Mouse (Mus musculus) spleen, embryonic (tissue): Measurements from ENCODE around the gene Slc43a1.
"Not testable (repeated sequence)": the region's sequence is repeated elsewhere in the genome, so short reads cannot be mapped to it uniquely, and the experiment has no call there.

Experiments
- CTCF ChIA-PET: fragments of 350-600 bp; sonication (Branson Sonifier 250); formaldehyde crosslinking; loops from one replicate; lab custom pipeline; 2022; lab: Charles Lee

Slc43a1 gene

GRCm38 (mm10) chr2:84889316-84890044 is 50.8 kb downstream of the Slc43a1 start:
- CTCF ChIA-PET = interaction anchor here (0.5 to 1.2 kb wide), 8 partner anchors 20 to 194 kb away, joined by 4 to 12 read pairs (median 5); partner anchors contain the start of gene Ube2l6

GRCm38 (mm10) chr2:84890045-84890340 is 51.3 kb downstream of the Slc43a1 start:
- CTCF ChIA-PET = interaction anchor here (0.7 kb wide), 2 partner anchors 35 to 92 kb away, joined by 4 to 11 read pairs; partner anchors contain the start of gene Ube2l6

- CTCF ChIA-PET = no interaction called here
Observed at GRCm38 (mm10) chr2:84893359-84893758, 54.7 kb downstream of the Slc43a1 start.

- CTCF ChIA-PET = no interaction called here
Observed at GRCm38 (mm10) chr2:84895495-84896198, 57.0 kb downstream of the Slc43a1 start.

- CTCF ChIA-PET = not testable (repeated sequence)
Observed at GRCm38 (mm10) chr2:84896686-84897085, 58.0 kb downstream of the Slc43a1 start.

- CTCF ChIA-PET = no interaction called here
Observed at GRCm38 (mm10) chr2:84912722-84913121, 74.1 kb downstream of the Slc43a1 start.
